Mouse (Mus musculus): ENCODE measurements around the gene Dnajc2. TPM values are rescaled to one million over a fixed set of nuclear protein-coding genes. Genes with fewer than 3 reads are reported as not detected.

Dnajc2 gene
- polyA plus RNA-seq, 1 experiment, result 0.83 TPM

DNA sequence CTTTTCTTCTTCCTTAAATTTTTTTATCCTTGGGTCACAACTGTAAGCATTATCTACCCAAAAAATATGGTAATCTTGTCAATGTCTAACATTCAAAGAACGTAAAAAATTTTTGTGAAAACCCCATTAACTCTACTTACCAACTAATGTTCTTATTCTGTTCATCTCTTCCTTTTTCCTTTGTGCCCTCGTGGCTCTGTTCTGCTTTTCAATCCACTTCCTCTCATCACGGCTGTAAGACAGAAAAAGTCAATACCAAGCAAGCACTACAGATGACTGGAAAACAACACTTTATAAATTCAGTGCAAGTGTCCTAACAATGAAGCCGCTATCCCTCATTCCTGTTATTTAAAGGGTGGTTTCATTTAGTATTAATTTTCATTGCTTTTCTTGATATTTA is 16.5 kb downstream of the Dnajc2 start:
- Histone ChIP-seq H3K4me3 (replicated peaks) (no peak overlapping the region), H3K27me3 (ENCODE audit: control insufficient read depth) (no peaks in the 10 kb centered on the region), H3K36me3 (ENCODE audit: control insufficient read depth) (peaks cover 68% of the 10 kb centered on the region), H3K9me3 (ENCODE audit: control insufficient read depth, low read length) (no peaks in the 10 kb centered on the region), H3K4me1 (ENCODE audit: control insufficient read depth) (no peaks in the 10 kb centered on the region)
- TF ChIP-seq TAL1 (IDR thresholded peaks at IDR 0.05; ENCODE audit: low read length) (no peak), GATA1 (IDR thresholded peaks at IDR 0.05; ENCODE audit: low read length) (no peak)

DNA sequence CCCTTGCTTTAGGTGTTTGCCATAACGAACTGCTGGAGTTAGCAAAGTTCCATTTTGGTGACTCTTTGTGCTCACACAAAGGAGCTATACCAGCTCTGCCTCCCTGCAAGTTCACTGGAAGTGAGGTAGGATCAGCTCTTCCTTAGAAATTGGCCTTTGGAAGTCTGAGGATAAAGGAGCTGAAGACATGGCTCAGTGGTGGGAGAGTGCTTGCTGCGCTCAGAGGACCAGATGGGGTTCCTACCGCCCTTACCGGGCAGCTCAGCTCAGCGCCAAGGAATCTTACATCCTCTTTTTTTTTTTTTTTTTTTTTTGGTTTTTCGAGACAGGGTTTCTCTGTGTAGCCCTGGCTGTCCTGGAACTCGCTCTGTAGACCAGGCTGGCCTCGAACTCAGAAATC is 39.1 kb downstream of the Dnajc2 start:
- H3K9me3 ChIP-seq (ENCODE audit: control insufficient read depth, low read length), result no peaks in the 10 kb centered on the region
- TF ChIP-seq GATA1 (IDR thresholded peaks at IDR 0.05; ENCODE audit: low read length) (no peak), TAL1 (IDR thresholded peaks at IDR 0.05; ENCODE audit: low read length) (no peak)
- H3K27me3 ChIP-seq (ENCODE audit: control insufficient read depth), result no peaks in the 10 kb centered on the region
- H3K36me3 ChIP-seq (ENCODE audit: control insufficient read depth), result peaks cover 80% of the 10 kb centered on the region
- H3K4me1 ChIP-seq (ENCODE audit: control insufficient read depth), result no peaks in the 10 kb centered on the region
- H3K4me3 ChIP-seq (replicated peaks), result no peak overlapping the region

DNA sequence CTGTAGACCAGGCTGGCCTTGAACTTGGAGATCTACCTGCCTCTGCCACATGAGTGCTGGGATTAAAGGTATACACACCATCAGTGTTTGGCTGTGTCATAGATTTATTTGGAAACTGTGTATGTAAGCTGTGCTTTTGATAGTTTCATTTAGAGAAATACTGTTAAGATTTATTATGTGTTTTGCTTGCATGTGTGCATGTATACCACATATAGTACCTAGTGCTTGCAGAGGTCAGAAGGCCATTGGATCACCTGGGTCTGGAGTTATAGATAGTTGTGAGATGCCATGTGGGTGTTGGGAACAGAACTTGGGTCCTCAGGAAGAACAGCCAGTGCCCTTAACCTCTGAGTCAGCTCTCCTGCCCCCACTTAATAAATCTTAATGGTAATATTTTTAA is 40.4 kb downstream of the Dnajc2 start:
- no peaks in the 10 kb centered on the region for H3K9me3 ChIP-seq (ENCODE audit: control insufficient read depth, low read length)
- H3K36me3 ChIP-seq (ENCODE audit: control insufficient read depth), result peaks cover 90% of the 10 kb centered on the region
- no peaks in the 10 kb centered on the region for H3K4me1 ChIP-seq (ENCODE audit: control insufficient read depth)
- TF ChIP-seq GATA1 (IDR thresholded peaks at IDR 0.05; ENCODE audit: low read length) (no peak), TAL1 (IDR thresholded peaks at IDR 0.05; ENCODE audit: low read length) (no peak)
- H3K4me3 ChIP-seq (replicated peaks), result no peak overlapping the region
- no peaks in the 10 kb centered on the region for H3K27me3 ChIP-seq (ENCODE audit: control insufficient read depth)

DNA sequence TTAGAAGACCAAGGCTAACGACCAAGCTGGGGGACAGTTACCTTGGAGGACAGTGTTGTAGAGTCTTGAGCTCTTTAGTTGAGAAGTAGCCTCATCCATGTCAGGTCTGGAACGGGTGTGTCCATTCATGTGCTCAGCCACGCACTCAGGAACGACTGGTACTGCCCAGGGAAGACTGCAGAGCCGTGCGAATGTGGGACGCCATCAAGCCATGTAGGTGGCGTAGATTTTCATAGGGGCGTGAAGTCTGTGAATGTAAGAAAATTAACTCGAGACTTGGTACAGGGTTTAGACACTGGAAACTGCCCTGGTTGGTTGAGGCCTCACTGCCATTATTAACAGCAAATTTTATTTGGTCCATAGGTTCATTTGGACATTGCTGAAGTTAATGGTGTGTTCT is 41.4 kb downstream of the Dnajc2 start:
- Histone ChIP-seq H3K4me1 (ENCODE audit: control insufficient read depth) (peaks cover 3% of the 10 kb centered on the region), H3K4me3 (replicated peaks) (no peak overlapping the region), H3K36me3 (ENCODE audit: control insufficient read depth) (peaks cover 89% of the 10 kb centered on the region), H3K9me3 (ENCODE audit: control insufficient read depth, low read length) (no peaks in the 10 kb centered on the region), H3K27me3 (ENCODE audit: control insufficient read depth) (no peaks in the 10 kb centered on the region)
- TF ChIP-seq GATA1 (IDR thresholded peaks at IDR 0.05; ENCODE audit: low read length) (no peak), TAL1 (IDR thresholded peaks at IDR 0.05; ENCODE audit: low read length) (no peak)

DNA sequence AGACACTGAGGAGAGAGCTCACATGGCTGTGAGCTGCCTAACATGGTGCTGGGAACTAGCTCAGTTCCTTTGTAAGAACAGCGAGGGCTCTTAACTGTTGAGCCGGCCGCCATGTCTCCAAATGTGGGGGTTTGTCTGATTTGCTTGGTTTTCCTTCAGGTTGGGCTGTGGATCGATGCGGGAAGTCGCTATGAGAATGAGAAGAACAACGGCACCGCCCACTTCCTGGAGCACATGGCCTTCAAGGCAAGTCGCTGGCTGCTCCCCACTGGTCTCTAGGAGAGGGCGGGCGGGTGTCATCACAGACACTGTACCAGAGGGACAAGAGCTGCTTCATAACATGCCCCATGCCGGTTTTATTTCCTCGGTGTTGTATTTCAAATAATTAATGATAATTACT is 45.2 kb downstream of the Dnajc2 start:
- peaks cover 22% of the 10 kb centered on the region for H3K4me1 ChIP-seq (ENCODE audit: control insufficient read depth)
- H3K36me3 ChIP-seq (ENCODE audit: control insufficient read depth), result peaks cover 57% of the 10 kb centered on the region
- H3K4me3 ChIP-seq (replicated peaks), result no peak overlapping the region
- no peak for TF ChIP-seq GATA1 (IDR thresholded peaks at IDR 0.05; ENCODE audit: low read length)
- TF ChIP-seq TAL1 (IDR thresholded peaks at IDR 0.05; ENCODE audit: low read length), result no peak
- no peaks in the 10 kb centered on the region for H3K27me3 ChIP-seq (ENCODE audit: control insufficient read depth)
- H3K9me3 ChIP-seq (ENCODE audit: control insufficient read depth, low read length), result no peaks in the 10 kb centered on the region

DNA sequence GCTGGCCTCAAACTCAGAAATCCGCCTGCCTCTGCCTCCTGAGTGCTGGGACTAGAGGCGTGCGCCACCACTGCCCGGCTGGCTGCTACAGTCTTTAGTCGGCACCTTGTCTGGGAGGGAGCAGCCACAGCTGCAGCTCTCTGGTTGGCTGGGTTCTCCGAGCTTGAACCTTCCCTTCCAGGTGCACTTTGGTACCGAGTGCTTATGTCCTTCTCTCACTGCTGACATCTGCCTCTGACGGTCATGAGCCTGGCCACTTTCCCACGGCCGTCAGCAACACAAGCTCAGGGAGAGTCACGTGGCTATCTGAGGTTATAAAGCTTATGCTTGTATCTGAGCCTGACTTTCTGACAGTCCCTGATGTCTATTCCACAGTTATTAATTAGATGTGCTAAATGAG is 45.9 kb downstream of the Dnajc2 start:
- no peak for TF ChIP-seq GATA1 (IDR thresholded peaks at IDR 0.05; ENCODE audit: low read length)
- no peak for TF ChIP-seq TAL1 (IDR thresholded peaks at IDR 0.05; ENCODE audit: low read length)
- Histone ChIP-seq H3K4me1 (ENCODE audit: control insufficient read depth) (peaks cover 22% of the 10 kb centered on the region), H3K27me3 (ENCODE audit: control insufficient read depth) (no peaks in the 10 kb centered on the region), H3K36me3 (ENCODE audit: control insufficient read depth) (peaks cover 50% of the 10 kb centered on the region), H3K4me3 (replicated peaks) (no peak overlapping the region), H3K9me3 (ENCODE audit: control insufficient read depth, low read length) (no peaks in the 10 kb centered on the region)

DNA sequence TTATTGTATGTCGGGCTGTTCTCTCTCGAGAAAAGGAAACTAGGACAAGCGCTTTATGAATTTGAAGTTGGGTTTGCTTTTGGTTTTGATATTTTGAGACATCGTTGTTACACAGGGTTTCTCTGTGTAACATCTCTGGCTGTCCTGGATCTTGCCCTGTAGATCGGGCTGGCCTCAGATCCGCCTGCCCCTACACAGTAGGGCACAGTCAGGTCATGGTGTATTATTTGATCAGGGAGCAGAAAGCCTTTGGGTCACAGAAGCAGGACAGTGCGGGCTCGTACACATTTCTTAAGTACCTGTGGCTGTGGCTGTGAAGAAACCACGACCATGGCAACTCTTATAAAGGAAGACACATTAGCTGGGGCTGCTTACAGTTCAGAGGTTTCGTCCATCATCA is 47.4 kb downstream of the Dnajc2 start:
- Histone ChIP-seq H3K36me3 (ENCODE audit: control insufficient read depth) (peaks cover 35% of the 10 kb centered on the region), H3K9me3 (ENCODE audit: control insufficient read depth, low read length) (no peaks in the 10 kb centered on the region), H3K4me1 (ENCODE audit: control insufficient read depth) (peaks cover 22% of the 10 kb centered on the region), H3K27me3 (ENCODE audit: control insufficient read depth) (no peaks in the 10 kb centered on the region), H3K4me3 (replicated peaks) (peak overlapping the region; percentile 72)
- TF ChIP-seq GATA1 (IDR thresholded peaks at IDR 0.05; ENCODE audit: low read length), result no peak

DNA sequence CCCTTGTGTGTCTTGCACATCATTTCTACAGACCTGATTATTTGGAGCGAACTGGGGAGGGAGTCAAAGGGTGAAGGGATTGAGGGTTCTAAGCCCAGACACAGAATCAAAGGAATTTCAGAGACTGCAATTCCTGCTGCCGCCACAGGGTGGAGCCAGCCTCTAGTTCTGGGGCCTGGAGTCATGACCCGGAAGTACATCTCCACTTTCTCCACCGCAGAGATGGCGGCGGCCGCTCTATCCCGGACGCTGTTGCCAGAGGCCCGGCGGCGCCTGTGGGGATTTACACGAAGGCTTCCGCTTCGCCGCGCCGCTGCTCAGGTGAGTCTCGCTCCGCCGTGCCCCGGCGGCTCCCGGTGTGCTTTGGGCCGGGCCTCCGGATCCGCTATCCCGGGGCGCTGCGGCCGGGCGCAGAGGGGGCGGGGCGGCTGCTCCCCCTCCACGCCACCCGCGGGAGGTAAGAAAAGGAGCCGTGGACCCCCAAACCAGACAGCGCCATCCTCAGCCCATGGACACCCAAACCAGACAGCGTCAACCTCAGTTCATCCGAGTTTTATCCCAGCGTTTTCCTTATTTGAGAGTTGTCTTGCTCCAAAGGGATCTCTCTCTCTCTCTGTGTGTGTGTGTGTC is 48.0 kb downstream of the Dnajc2 start, which contains the start of gene Pmpcb:
Pmpcb (plus strand) TSS at position 186 of the 630 bp plus-strand sequence.
- TF ChIP-seq GATA1 (IDR thresholded peaks at IDR 0.05; ENCODE audit: low read length) (no peak), TAL1 (IDR thresholded peaks at IDR 0.05; ENCODE audit: low read length) (no peak)
- peaks cover 22% of the 10 kb centered on the region for H3K4me1 ChIP-seq (ENCODE audit: control insufficient read depth)
- no peaks in the 10 kb centered on the region for H3K9me3 ChIP-seq (ENCODE audit: control insufficient read depth, low read length)
- peaks cover 31% of the 10 kb centered on the region for H3K36me3 ChIP-seq (ENCODE audit: control insufficient read depth)
- peak within 1 kb of the TSS; percentile 72 for H3K4me3 ChIP-seq (replicated peaks)
- no peaks in the 10 kb centered on the region for H3K27me3 ChIP-seq (ENCODE audit: control insufficient read depth)

DNA sequence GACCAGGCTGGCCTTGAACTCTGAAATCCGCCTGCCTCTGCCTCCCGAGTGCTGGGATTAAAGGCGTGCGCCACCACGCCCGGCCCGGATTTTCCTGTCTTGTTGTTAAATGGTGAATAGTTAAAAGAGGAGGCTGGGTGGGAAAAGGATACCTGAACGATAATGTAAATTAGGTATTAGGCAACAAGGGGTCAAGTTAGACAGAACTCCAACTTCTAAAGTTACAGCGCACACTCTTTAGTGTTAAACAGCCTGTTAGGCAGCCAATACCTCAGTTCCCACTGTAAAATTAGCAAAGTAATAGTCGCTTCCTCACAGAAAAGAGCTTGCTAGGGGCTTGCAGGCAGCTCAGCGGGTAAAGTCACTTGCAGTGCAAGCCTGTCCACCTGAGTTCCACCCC is 49.0 kb downstream of the Dnajc2 start:
- Histone ChIP-seq H3K27me3 (ENCODE audit: control insufficient read depth) (peaks cover under 1% of the 10 kb centered on the region; the same call in 1 of the 2 replicates), H3K9me3 (ENCODE audit: control insufficient read depth, low read length) (peaks cover under 1% of the 10 kb centered on the region; the same call in 1 of the 2 replicates), H3K4me3 (replicated peaks) (no peak overlapping the region), H3K36me3 (ENCODE audit: control insufficient read depth) (peaks cover 21% of the 10 kb centered on the region), H3K4me1 (ENCODE audit: control insufficient read depth) (peaks cover 22% of the 10 kb centered on the region)
- TF ChIP-seq TAL1 (IDR thresholded peaks at IDR 0.05; ENCODE audit: low read length) (no peak), GATA1 (IDR thresholded peaks at IDR 0.05; ENCODE audit: low read length) (no peak)

DNA sequence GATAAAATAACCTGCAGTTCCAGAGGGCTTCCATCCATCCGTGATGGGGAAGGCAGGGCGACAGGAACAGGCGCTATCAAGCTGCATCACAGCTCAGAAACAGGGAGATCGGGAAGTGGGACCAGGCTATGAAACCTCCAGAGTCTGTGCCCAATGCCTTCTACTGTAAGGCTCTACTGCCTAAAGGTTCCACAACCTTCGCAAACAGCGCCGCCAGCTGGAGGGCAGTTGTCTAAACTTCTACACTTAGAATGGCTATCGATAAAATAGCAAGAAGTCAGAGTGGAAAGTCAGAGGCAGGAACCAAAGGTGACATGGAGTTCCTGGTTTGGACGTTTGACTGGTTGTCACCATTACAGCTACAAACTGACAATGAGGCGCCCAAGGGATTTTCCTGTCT is 49.5 kb downstream of the Dnajc2 start:
- Histone ChIP-seq H3K9me3 (ENCODE audit: control insufficient read depth, low read length) (peaks cover 3% of the 10 kb centered on the region; the same call in 1 of the 2 replicates), H3K36me3 (ENCODE audit: control insufficient read depth) (peaks cover 20% of the 10 kb centered on the region), H3K27me3 (ENCODE audit: control insufficient read depth) (peaks cover 2% of the 10 kb centered on the region; the same call in 1 of the 2 replicates), H3K4me3 (replicated peaks) (peak overlapping the region; percentile 56), H3K4me1 (ENCODE audit: control insufficient read depth) (peaks cover 22% of the 10 kb centered on the region)
- no peak for TF ChIP-seq TAL1 (IDR thresholded peaks at IDR 0.05; ENCODE audit: low read length)
- no peak for TF ChIP-seq GATA1 (IDR thresholded peaks at IDR 0.05; ENCODE audit: low read length)
